Mouse (Mus musculus) liver, postnatal 0 days (tissue): ENCODE data around the gene Ube2m. TPM values are rescaled to one million over a fixed set of nuclear protein-coding genes. Genes with fewer than 3 reads are reported as not detected.

Source experiments
- ATAC-seq: fragments of 200-750 bp; cut with Nextera tagmentation; 2 replicates; pipeline ENCODE4 v1.8.0; 2017; ENCODE audit warnings: mild to moderate bottlenecking, moderate library complexity
- DNase-seq: peaks from one replicate; pipeline ENCODE4 v3.0.0-alpha.2; 2016
- H3K27ac ChIP-seq: fragments of 300-500 bp; sonication (generic); 2 replicates; pipeline ENCODE4 v1.5.1; 2014; ENCODE audit warnings: antibody characterized with exemption, moderate library complexity, mild to moderate bottlenecking, low read depth
- H3K27me3 ChIP-seq: fragments of 300-500 bp; sonication (generic); 2 replicates; pipeline ENCODE4 v1.6.1; 2014; ENCODE audit warnings: low read length, control low read depth, mixed read lengths; ENCODE audit not compliant: insufficient read depth
- H3K36me3 ChIP-seq: fragments of 300-500 bp; sonication (generic); replicated peaks from 2 replicates; pipeline ENCODE4 v1.6.1; 2014; ENCODE audit warnings: mild to moderate bottlenecking, control low read depth, low read length, moderate library complexity, mixed read lengths; ENCODE audit not compliant: insufficient read depth
- H3K4me1 ChIP-seq: fragments of 300-500 bp; sonication (generic); 2 replicates; pipeline ENCODE4 v1.6.1; 2014; ENCODE audit warnings: antibody characterized with exemption, mild to moderate bottlenecking, control low read depth; ENCODE audit not compliant: insufficient read depth
- H3K4me2 ChIP-seq: fragments of 300-500 bp; sonication (generic); 2 replicates; pipeline ENCODE4 v1.6.1; 2014; ENCODE audit warnings: low read depth, mild to moderate bottlenecking, low read length, moderate library complexity, mixed read lengths
- H3K4me3 ChIP-seq: fragments of 300-500 bp; sonication (generic); 2 replicates; pipeline ENCODE4 v1.5.1; 2014; ENCODE audit warnings: low read depth, low read length
- H3K9ac ChIP-seq: fragments of 300-500 bp; sonication (generic); replicated peaks from 2 replicates; pipeline ENCODE4 v1.6.1; 2014; ENCODE audit warnings: mild to moderate bottlenecking, moderate library complexity
- H3K9me3 ChIP-seq: fragments of 300-500 bp; sonication (generic); 2 replicates; pipeline ENCODE4 v1.6.1; 2016; ENCODE audit warnings: mild to moderate bottlenecking, control low read depth, low read length, mixed read lengths
- CTCF ChIP-seq: sonication (generic); IDR thresholded peaks from 2 replicates; pipeline ENCODE4 v1.5.1; 2016; ENCODE audit warnings: antibody characterized with exemption, low read depth
- EP300 ChIP-seq: IDR thresholded peaks from 2 replicates; pipeline ENCODE4 v1.6.1; 2016; ENCODE audit warnings: antibody characterized with exemption, low read depth, mild to moderate bottlenecking
- WGBS: fragments of 180-500 bp; shearing (Covaris S2); extraction: QIAGEN DNeasy Blood & Tissue Kit; methylation state at CpG from one replicate; pipeline ENCODE4 v1.1.7; 2014; ENCODE audit not compliant: insufficient replicate concordance; 5-methylcytosine and 5-hydroxymethylcytosine counted together
- polyA plus RNA-seq: library from polyadenylated mRNA; unstranded; fragments of >200 nt; fragmentation: Nextera tagmentation; extraction: Ambion mirVana; gene quantifications from 2 replicates; pipeline ENCODE4 v1.2.1, GENCODE M21; 2015

Ube2m gene
- polyA plus RNA-seq, 1 experiment from 2014 or later, result 53.8 TPM

DNA sequence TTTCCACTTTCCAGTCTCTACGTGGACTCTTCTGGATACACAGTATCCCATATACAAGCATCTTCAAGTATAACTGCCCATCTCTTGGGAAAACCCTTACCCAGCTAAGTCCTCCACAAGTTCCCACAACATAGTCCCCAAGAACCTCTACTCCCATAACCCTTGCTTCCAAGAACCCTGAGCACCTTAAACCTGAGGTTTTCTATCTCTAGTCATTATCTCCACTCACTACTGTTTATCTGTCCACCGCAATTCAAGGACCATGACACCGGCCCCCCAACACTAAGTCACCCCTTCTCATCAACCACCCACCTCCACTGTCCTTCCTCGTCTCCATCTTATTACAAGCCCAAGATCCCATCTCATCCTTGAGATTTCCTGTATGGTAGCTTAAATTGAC, 1.3 kb downstream of the Ube2m start:
- TF ChIP-seq EP300, result no peak
- TF ChIP-seq CTCF, result no peak
- ATAC-seq (no peak), DNase-seq (no peak)
- peak overlapping the region; percentile 100 for H3K9ac ChIP-seq
- peaks cover 39% of the 10 kb centered on the region for H3K4me1 ChIP-seq
- 24% methylated on average over 4 of the region's 4 CpGs for WGBS
- peak overlapping the region; percentile 85 for H3K4me3 ChIP-seq
- peak overlapping the region; percentile 85 for H3K4me2 ChIP-seq
- H3K27ac ChIP-seq, result peak overlapping the region; percentile 100
- peaks cover 30% of the 10 kb centered on the region for H3K36me3 ChIP-seq
- H3K9me3 ChIP-seq, result no peaks in the 10 kb centered on the region
- H3K27me3 ChIP-seq, result no peaks in the 10 kb centered on the region

DNA sequence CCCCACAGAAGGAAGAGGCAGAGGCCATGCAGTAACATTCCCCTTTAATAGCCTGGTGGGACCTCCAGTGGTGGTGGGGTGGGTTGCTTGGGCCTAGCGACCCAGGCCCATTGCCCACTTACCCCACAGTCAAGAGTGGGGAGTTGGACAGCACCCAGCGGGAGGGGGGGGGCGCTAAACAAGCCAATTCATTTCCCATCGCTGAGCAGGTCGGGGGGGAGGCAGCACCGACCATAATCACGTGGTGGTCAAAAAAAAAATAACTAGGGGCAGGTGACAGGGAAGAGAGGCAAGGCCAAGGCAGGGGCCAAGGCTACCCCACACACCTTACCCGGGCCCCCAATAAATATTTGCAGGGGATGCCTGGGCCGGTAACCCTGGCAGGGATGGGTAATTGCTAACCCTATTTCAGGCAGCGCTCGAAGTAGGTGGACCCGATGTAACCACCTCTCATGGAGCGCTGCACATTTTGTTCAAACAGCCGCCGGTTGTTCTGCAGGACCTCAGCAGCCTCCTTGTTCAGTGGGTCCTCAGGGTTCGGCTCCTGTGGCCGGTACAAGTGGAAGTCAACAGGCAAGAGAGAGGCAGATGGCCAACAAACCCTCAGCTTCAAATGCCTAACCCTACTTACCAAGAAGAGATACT, 2.7 kb downstream of the Ube2m start:
- DNase-seq, result no peak
- Histone ChIP-seq H3K27ac (peak overlapping the region; percentile 96), H3K27me3 (no peaks in the 10 kb centered on the region), H3K9ac (no peak overlapping the region; the same call in 1 of the 2 replicates), H3K36me3 (peaks cover 44% of the 10 kb centered on the region), H3K9me3 (no peaks in the 10 kb centered on the region), H3K4me2 (peak overlapping the region; percentile 95), H3K4me1 (peaks cover 39% of the 10 kb centered on the region), H3K4me3 (no peak overlapping the region)
- no peak for ATAC-seq
- 79% methylated on average over 17 of the region's 17 CpGs for WGBS
- no peak for TF ChIP-seq EP300
- no peak for TF ChIP-seq CTCF

DNA sequence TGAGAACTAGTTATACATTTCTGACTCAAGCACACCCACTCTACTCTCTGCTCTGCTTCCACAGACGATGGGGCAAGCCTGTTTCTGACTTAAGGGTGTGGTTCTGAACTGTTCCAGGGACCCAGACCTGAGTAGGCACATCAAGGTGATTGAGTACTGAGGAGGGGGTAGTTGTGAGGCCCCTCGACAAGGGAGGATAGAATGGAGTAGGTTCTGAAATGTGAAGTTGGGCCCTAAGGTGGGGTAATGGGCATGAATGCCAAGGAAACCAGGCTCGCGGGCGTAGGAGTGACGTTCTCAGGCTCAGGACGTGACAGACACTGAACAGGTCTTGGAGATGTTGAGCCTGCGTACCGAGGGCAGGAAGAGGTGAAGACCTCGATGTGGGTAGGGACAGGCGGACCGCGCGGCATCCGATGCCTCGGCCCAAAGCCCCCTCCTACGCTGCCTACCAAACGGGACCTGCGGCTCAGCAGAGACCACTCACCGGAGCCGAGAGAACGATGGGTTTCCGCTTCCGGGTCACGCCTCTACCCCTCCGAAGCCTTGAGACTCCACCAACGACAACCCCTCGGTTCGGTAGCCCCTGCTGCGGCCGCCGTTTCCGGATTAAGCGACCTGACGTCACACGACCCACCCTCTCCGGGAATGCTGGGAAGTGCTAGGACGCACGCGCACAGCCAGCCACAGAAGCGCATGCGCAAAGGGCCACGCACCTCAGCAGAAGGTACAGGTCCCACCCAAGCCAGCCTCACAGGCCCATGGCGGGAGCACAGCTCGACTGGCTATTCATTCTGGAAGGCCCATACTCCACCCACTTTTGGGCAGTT, 3.7 kb downstream of the Ube2m start, which contains the start of gene Chmp2a:
TSS of gene Chmp2a (minus strand) at position 660 of the 830 bp plus-strand sequence.
- H3K4me2 ChIP-seq, result peak within 1 kb of the TSS; percentile 95
- peak within 1 kb of the TSS; percentile 96 for H3K27ac ChIP-seq
- peak; percentile 60 for ATAC-seq
- peak within 1 kb of the TSS; percentile 93 for H3K9ac ChIP-seq
- TF ChIP-seq CTCF, result no peak
- under 1% methylated on average over 44 of the region's 45 CpGs for WGBS
- peaks cover 39% of the 10 kb centered on the region for H3K4me1 ChIP-seq
- no peaks in the 10 kb centered on the region for H3K9me3 ChIP-seq
- peaks cover 54% of the 10 kb centered on the region for H3K36me3 ChIP-seq
- H3K4me3 ChIP-seq, result peak within 1 kb of the TSS; percentile 83
- peak; percentile 96 for DNase-seq
- H3K27me3 ChIP-seq, result no peaks in the 10 kb centered on the region

DNA sequence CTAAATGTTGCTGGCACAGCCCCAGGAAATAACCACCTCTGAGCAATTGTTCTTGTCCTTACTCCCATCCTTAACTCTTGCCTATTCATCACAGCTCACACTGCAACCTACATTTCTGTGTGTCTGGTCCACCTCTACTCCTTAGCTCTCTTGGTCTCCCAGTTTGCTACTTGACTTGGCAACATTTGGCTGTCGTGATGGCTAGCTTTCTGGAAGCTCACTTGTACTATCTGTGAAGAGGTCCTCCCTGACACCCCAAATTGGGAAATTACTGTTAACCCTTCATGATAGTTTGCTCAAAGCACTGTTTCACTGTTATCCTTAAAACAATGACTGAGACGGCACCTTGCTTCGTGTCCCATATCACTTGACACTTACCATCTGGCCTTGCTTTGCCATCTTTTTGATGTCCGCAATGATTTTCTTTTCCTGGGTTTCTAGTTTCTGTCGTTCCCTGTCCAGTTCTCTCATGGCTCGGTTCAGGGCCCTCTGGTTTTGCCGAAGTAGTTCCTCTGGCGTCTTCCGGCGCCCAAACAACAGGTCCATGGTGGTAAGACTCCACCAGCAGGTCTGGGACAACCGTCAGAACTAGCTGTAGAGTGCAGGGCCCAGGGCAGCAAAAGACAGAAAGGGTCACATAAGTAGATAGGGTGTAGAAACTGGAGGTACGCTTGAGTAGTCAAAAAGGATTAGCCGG, 4.5 kb downstream of the Ube2m start:
- H3K4me2 ChIP-seq, result peak overlapping the region; percentile 95
- H3K27me3 ChIP-seq, result no peaks in the 10 kb centered on the region
- DNase-seq, result no peak
- no peaks in the 10 kb centered on the region for H3K9me3 ChIP-seq
- H3K36me3 ChIP-seq, result peaks cover 61% of the 10 kb centered on the region
- H3K4me3 ChIP-seq, result peak overlapping the region; percentile 83
- TF ChIP-seq EP300 (no peak), CTCF (no peak)
- peak overlapping the region; percentile 93 for H3K9ac ChIP-seq
- H3K27ac ChIP-seq, result peak overlapping the region; percentile 96
- ATAC-seq, result no peak
- peaks cover 34% of the 10 kb centered on the region for H3K4me1 ChIP-seq
- WGBS, result 42% methylated on average over 13 of the region's 13 CpGs

DNA sequence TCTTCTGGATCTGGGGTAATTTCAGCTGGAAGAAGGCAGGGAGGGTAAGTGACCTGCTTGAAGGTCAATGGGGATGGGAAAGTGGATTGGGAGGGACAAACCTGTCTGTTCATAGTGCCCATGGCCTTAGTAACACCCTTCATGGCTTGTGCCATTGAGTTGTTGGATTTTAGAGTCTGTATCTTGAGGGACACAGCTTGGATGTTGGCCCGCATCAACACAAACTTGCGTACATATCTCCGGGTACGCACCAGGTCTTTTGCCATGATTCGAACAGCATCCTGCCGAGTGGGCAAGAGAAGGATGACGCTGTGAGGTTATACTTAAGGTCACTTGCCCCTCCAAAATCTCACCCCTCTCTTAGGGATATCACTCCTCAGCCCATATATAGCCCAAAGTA, 5.5 kb downstream of the Ube2m start:
- ATAC-seq (no peak), DNase-seq (no peak)
- no peak overlapping the region for H3K4me2 ChIP-seq
- H3K4me1 ChIP-seq, result peaks cover 31% of the 10 kb centered on the region
- TF ChIP-seq EP300 (no peak), CTCF (no peak)
- H3K27ac ChIP-seq, result no peak overlapping the region
- H3K4me3 ChIP-seq, result no peak overlapping the region
- WGBS, result 93% methylated on average over 7 of the region's 7 CpGs
- H3K36me3 ChIP-seq, result peaks cover 72% of the 10 kb centered on the region
- H3K9ac ChIP-seq, result no peak overlapping the region
- no peaks in the 10 kb centered on the region for H3K27me3 ChIP-seq
- no peaks in the 10 kb centered on the region for H3K9me3 ChIP-seq

DNA sequence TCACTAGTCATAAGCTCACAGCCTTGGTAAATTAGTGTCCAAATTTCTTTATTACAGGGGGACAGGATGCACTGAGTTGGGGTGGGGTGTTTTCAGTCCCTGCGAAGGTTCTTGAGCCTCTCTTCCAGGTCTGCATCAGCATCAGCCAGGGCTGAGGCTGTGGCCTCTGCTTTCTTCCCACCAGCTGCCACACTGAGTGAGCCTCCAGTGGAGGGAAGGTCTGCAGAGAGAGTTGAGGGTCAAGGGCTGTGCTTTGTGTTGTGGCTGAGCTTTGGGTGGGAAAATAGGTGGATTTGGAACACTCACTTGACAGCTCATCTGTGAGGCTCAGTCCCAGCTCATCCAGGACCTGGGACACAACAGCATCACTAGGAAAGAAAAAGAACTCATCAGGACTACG, 6.1 kb downstream of the Ube2m start:
- no peaks in the 10 kb centered on the region for H3K9me3 ChIP-seq
- peaks cover 33% of the 10 kb centered on the region for H3K4me1 ChIP-seq
- H3K27ac ChIP-seq, result no peak overlapping the region; the same call in 1 of the 2 replicates
- ATAC-seq (no peak), DNase-seq (no peak)
- H3K4me2 ChIP-seq, result no peak overlapping the region
- no peaks in the 10 kb centered on the region for H3K27me3 ChIP-seq
- no peak overlapping the region for H3K9ac ChIP-seq
- peaks cover 78% of the 10 kb centered on the region for H3K36me3 ChIP-seq
- WGBS, result 82% methylated on average over 2 of the region's 2 CpGs
- no peak overlapping the region for H3K4me3 ChIP-seq
- TF ChIP-seq EP300, result no peak
- TF ChIP-seq CTCF, result no peak
